Mouse (Mus musculus) cerebellum, adult 2 months (tissue): Measurements from ENCODE around the gene Lipa. TPM values are rescaled to one million over a fixed set of nuclear protein-coding genes. Genes with fewer than 3 reads are reported as not detected.

ENCODE experiments used
- DNase-seq, 2 experiments: peaks; one replicate each; pipeline ENCODE4 v3.0.0; 2021
- H3K27ac ChIP-seq: fragments of 200-500 bp; 2 replicates; pipeline ENCODE4 v1.5.1; 2012; ENCODE audit warnings: low read length, control low read depth, inconsistent platforms; ENCODE audit not compliant: insufficient read depth
- H3K27me3 ChIP-seq: fragments of 200-500 bp; 2 replicates; pipeline ENCODE4 v1.6.1; 2012; ENCODE audit warnings: inconsistent platforms, mild to moderate bottlenecking, low read length, moderate library complexity; ENCODE audit not compliant: control insufficient read depth, insufficient read depth
- H3K4me1 ChIP-seq: fragments of 200-500 bp; 2 replicates; pipeline ENCODE4 v1.6.1; 2011; ENCODE audit warnings: low read length; ENCODE audit not compliant: control insufficient read depth, insufficient read depth
- H3K4me3 ChIP-seq: fragments of 200-500 bp; replicated peaks from 2 replicates; pipeline ENCODE3; 2011; ENCODE audit warnings: mild to moderate bottlenecking, low read depth, low read length, control low read depth; ENCODE audit not compliant: insufficient read depth
- CTCF ChIP-seq: fragments of 200-500 bp; IDR thresholded peaks from 2 replicates; pipeline ENCODE4 v1.5.1; 2011; ENCODE audit warnings: low read depth, mild to moderate bottlenecking, control low read depth, low read length, moderate library complexity, borderline replicate concordance; ENCODE audit not compliant: insufficient read depth
- POLR2A ChIP-seq: fragments of 200-500 bp; IDR thresholded peaks from 2 replicates; pipeline ENCODE4 v1.6.1; 2011; ENCODE audit warnings: low read length, control low read depth, borderline replicate concordance; ENCODE audit not compliant: insufficient read depth
- WGBS: fragments of 180-500 bp; shearing (Covaris S2); methylation state at CpG from one replicate; pipeline ENCODE4 v1.1.7; 2018; 5-methylcytosine and 5-hydroxymethylcytosine counted together
- polyA plus RNA-seq: library from polyadenylated mRNA; depleted of rRNA; stranded (reverse); fragments of >200 nt; gene quantifications from 2 replicates; pipeline ENCODE4 v1.2.3, GENCODE M21; 2012; rRNA removed

Lipa gene
- polyA plus RNA-seq, 1 experiment = 18.1 TPM

- TF ChIP-seq CTCF = no peak
- no peak for TF ChIP-seq POLR2A
- Histone ChIP-seq H3K4me3 (no peak overlapping the region), H3K27ac (no peak overlapping the region), H3K4me1 (no peaks in the 10 kb centered on the region), H3K27me3 (no peaks in the 10 kb centered on the region)
- DNase-seq = no peak
- WGBS = 63% methylated on average over 3 of the region's 3 CpGs
Observed at GRCm38 (mm10) chr19:34468794-34469193, 58.5 kb downstream of the Lipa start.

GRCm38 (mm10) chr19:34468216-34468615 is 59.1 kb downstream of the Lipa start:
- 60% methylated on average over 6 of the region's 6 CpGs for WGBS
- DNase-seq = no peak
- TF ChIP-seq CTCF (no peak), POLR2A (no peak)
- no peaks in the 10 kb centered on the region for H3K27me3 ChIP-seq
- no peaks in the 10 kb centered on the region for H3K4me1 ChIP-seq
- H3K4me3 ChIP-seq = no peak overlapping the region
- no peak overlapping the region for H3K27ac ChIP-seq

- no peaks in the 10 kb centered on the region for H3K27me3 ChIP-seq
- H3K4me3 ChIP-seq = no peak overlapping the region
- no peak overlapping the region for H3K27ac ChIP-seq
- H3K4me1 ChIP-seq = no peaks in the 10 kb centered on the region
- WGBS = 77% methylated on average over 3 of the region's 3 CpGs
- no peak for TF ChIP-seq CTCF
- TF ChIP-seq POLR2A = no peak
- no peak for DNase-seq
Observed at GRCm38 (mm10) chr19:34464453-34464852, 62.8 kb downstream of the Lipa start.

- TF ChIP-seq POLR2A (no peak), CTCF (no peak)
- H3K4me3 ChIP-seq = no peak overlapping the region
- H3K4me1 ChIP-seq = no peaks in the 10 kb centered on the region
- H3K27me3 ChIP-seq = no peaks in the 10 kb centered on the region
- H3K27ac ChIP-seq = no peak overlapping the region
- no peak for DNase-seq
- WGBS = 78% methylated on average over 1 of the region's 1 CpGs
Observed at GRCm38 (mm10) chr19:34461451-34462019, 65.7 kb downstream of the Lipa start.

GRCm38 (mm10) chr19:34450784-34451370 is 76.4 kb downstream of the Lipa start:
- 44% methylated on average over 1 of the region's 1 CpGs for WGBS
- no peak overlapping the region for H3K4me3 ChIP-seq
- TF ChIP-seq CTCF = no peak
- no peak for TF ChIP-seq POLR2A
- H3K27ac ChIP-seq = no peak overlapping the region
- no peaks in the 10 kb centered on the region for H3K27me3 ChIP-seq
- no peak for DNase-seq
- no peaks in the 10 kb centered on the region for H3K4me1 ChIP-seq

GRCm38 (mm10) chr19:34448851-34449250 is 78.4 kb downstream of the Lipa start:
- Histone ChIP-seq H3K27ac (no peak overlapping the region), H3K4me3 (no peak overlapping the region), H3K4me1 (no peaks in the 10 kb centered on the region), H3K27me3 (no peaks in the 10 kb centered on the region)
- DNase-seq = no peak
- no peak for TF ChIP-seq POLR2A
- no peak for TF ChIP-seq CTCF
- WGBS = 90% methylated on average over 1 of the region's 1 CpGs

- no peak for DNase-seq
- WGBS = 71% methylated on average over 4 of the region's 4 CpGs
- no peak overlapping the region for H3K4me3 ChIP-seq
- no peaks in the 10 kb centered on the region for H3K4me1 ChIP-seq
- TF ChIP-seq POLR2A = no peak
- no peak for TF ChIP-seq CTCF
- no peak overlapping the region for H3K27ac ChIP-seq
- no peaks in the 10 kb centered on the region for H3K27me3 ChIP-seq
Observed at GRCm38 (mm10) chr19:34445410-34446012, 81.8 kb downstream of the Lipa start.

GRCm38 (mm10) chr19:34444785-34445184 is 82.5 kb downstream of the Lipa start:
- no peak for TF ChIP-seq CTCF
- TF ChIP-seq POLR2A = no peak
- no peak for DNase-seq
- WGBS = 91% methylated on average over 3 of the region's 3 CpGs
- Histone ChIP-seq H3K27ac (no peak overlapping the region), H3K27me3 (no peaks in the 10 kb centered on the region), H3K4me3 (no peak overlapping the region), H3K4me1 (no peaks in the 10 kb centered on the region)

Other genes with a start within 250 kb of the Lipa start
- gene Fas, start 236.8 kb downstream of the Lipa start, polyA plus RNA-seq = 1.5 and 1.8 TPM in 2 replicates
- gene Ch25h, start 52.3 kb downstream of the Lipa start, polyA plus RNA-seq = 0.41 and 0.68 TPM in 2 replicates
- 2.7 and 4.0 TPM in 2 replicates for gene Ifit2, start 23.2 kb upstream of the Lipa start, polyA plus RNA-seq
- gene Ifit3, start 56.1 kb upstream of the Lipa start, polyA plus RNA-seq = 13.3 and 15.9 TPM in 2 replicates
- gene Ifit1bl1, start 74.5 kb upstream of the Lipa start, polyA plus RNA-seq = 0.93 and 1.1 TPM in 2 replicates
- 5.5 and 5.8 TPM in 2 replicates for gene Ifit3b, start 80.5 kb upstream of the Lipa start, polyA plus RNA-seq
- 0.16 and 0.20 TPM in 2 replicates for gene Ifit1bl2, start 113.3 kb upstream of the Lipa start, polyA plus RNA-seq
- 2.3 and 2.9 TPM in 2 replicates for gene Ifit1, start 113.4 kb upstream of the Lipa start, polyA plus RNA-seq
- gene Slc16a12, start 219.8 kb upstream of the Lipa start, polyA plus RNA-seq = 1.3 and 1.8 TPM in 2 replicates